Mouse (Mus musculus) heart, postnatal 14 days (tissue): ENCODE results near the gene Efna1. TPM values are rescaled to one million over a fixed set of nuclear protein-coding genes. Genes with fewer than 3 reads are reported as not detected.

ENCODE experiments used
- DNase-seq, 2 experiments: peaks; one replicate each; pipeline ENCODE4 v3.0.0; 2021 to 2022
- intact Hi-C: fragments of 180-260 bp; cut with DNase I; formaldehyde crosslinking; loops from one replicate; pipeline ENCODE4 v1.15.1; 2025
- microRNA-seq, 2 experiments: library from miRNA; unstranded; fragments of <30 nt; microRNA quantifications; one replicate each; pipeline ENCODE4 v1.2.0; 2021 to 2022
- total RNA-seq, 2 experiments: library from RNA; stranded (reverse); gene quantifications; 2 replicates each; pipeline ENCODE4 v1.2.3; 2021

Gene Efna1
- total RNA-seq, 2 experiments from 2014 or later = 32.4 to 34.0 TPM

- DNase-seq = peak; percentile 79 to 84
- intact Hi-C loops = no loop called here
Measured at GRCm38 (mm10) chr3:89227307-89228179, 53.4 kb downstream of the Efna1 start.

- DNase-seq = no peak
- intact Hi-C loops = no loop called here
Measured at GRCm38 (mm10) chr3:89226900-89227299, 54.0 kb downstream of the Efna1 start, which contains the start of gene Mtx1. TSS of gene Mtx1 (minus strand) at chr3:89227088.

GRCm38 (mm10) chr3:89226361-89226760 is 54.6 kb downstream of the Efna1 start:
- intact Hi-C loops = no loop called here

GRCm38 (mm10) chr3:89225918-89226317 is 55.0 kb downstream of the Efna1 start:
- intact Hi-C loops = no loop called here
- DNase-seq = no peak

More at GRCm38 (mm10) chr3:89226361-89226760, 54.6 kb downstream of the Efna1 start:
- DNase-seq = no peak

- intact Hi-C loops = no loop called here
- no peak for DNase-seq
Measured at GRCm38 (mm10) chr3:89225321-89225815, 55.6 kb downstream of the Efna1 start.

GRCm38 (mm10) chr3:89224796-89225195 is 56.1 kb downstream of the Efna1 start:
- no peak for DNase-seq
- intact Hi-C loops = no loop called here

Small RNA genes within 50 kb of the gene (microRNA-seq; reads per million reads assigned to microRNA genes)
- gene Mir92b = 173 to 10,303 reads per million in 2 experiments

Other genes starting within 250 kb of the Efna1 start
- gene Rusc1, start 187.8 kb downstream of the Efna1 start, total RNA-seq = 10 to 100 TPM; 16.0 to 17.7 TPM
- gene Gm43738, start 180.0 kb downstream of the Efna1 start, total RNA-seq = not detected
- gene Fdps, start 179.2 kb downstream of the Efna1 start, total RNA-seq = 10 to 100 TPM; 19.7 to 23.5 TPM
- gene Pklr, start 145.0 kb downstream of the Efna1 start, total RNA-seq = not detected
- gene Hcn3, start 120.9 kb downstream of the Efna1 start, total RNA-seq = under 1 TPM; 0.49 to 0.60 TPM
- gene Clk2, start 116.3 kb downstream of the Efna1 start, total RNA-seq = 10 to 100 TPM; 23.3 to 23.6 TPM
- 10 to 100 TPM; 47.2 to 48.7 TPM for gene Scamp3, start 103.7 kb downstream of the Efna1 start, total RNA-seq
- gene Fam189b, start 98.0 kb downstream of the Efna1 start, total RNA-seq = 1 to 10 TPM; 7.1 to 7.6 TPM
- 10 to 100 TPM; 22.1 to 23.9 TPM for gene Gba, start 78.2 kb downstream of the Efna1 start, total RNA-seq
- gene Thbs3, start 66.0 kb downstream of the Efna1 start, total RNA-seq = 10 to 100 TPM; 12.7 to 17.1 TPM
- 10 to 100 TPM; 64.8 to 69.8 TPM for gene Mtx1, start 54.1 kb downstream of the Efna1 start, total RNA-seq
- under 1 TPM; 0.22 to 0.98 TPM for gene Muc1, start 52.1 kb downstream of the Efna1 start, total RNA-seq
- gene Krtcap2, start 35.2 kb downstream of the Efna1 start, total RNA-seq = 10 to 100 TPM; 71.9 to 72.8 TPM
- gene Trim46, start 34.8 kb downstream of the Efna1 start, total RNA-seq = under 1 TPM; 0.68 to 0.76 TPM
- 10 to 100 TPM; 47.6 to 58.7 TPM for gene Dpm3, start 21.8 kb downstream of the Efna1 start, total RNA-seq
- 10 to 100 TPM; 20.6 to 22.7 TPM for gene Slc50a1, start 10.6 kb downstream of the Efna1 start, total RNA-seq
- not detected for gene Efna3, start 41.8 kb upstream of the Efna1 start, total RNA-seq
- under 1 TPM; 0.49 to 0.74 TPM for gene Efna4, start 56.9 kb upstream of the Efna1 start, total RNA-seq
- gene Adam15, start 68.9 kb upstream of the Efna1 start, total RNA-seq = 10 to 100 TPM; 80.4 to 100.0 TPM
- not detected for gene Dcst2, start 80.8 kb upstream of the Efna1 start, total RNA-seq
- gene Dcst1, start 84.1 kb upstream of the Efna1 start, total RNA-seq = under 1 TPM; 0.22 to 0.48 TPM
- gene Zbtb7b, start 113.6 kb upstream of the Efna1 start, total RNA-seq = 10 to 100 TPM; 18.4 to 27.3 TPM
- gene Lenep, start 121.7 kb upstream of the Efna1 start, total RNA-seq = under 1 TPM in 1 of 2 experiments, not detected in 1; 0.98 TPM
- 10 to 100 TPM; 44.7 to 46.1 TPM for gene Flad1, start 130.7 kb upstream of the Efna1 start, total RNA-seq
- 10 to 100 TPM in 1 of 2 experiments, 1 to 10 TPM in 1; 7.9 to 14.4 TPM for gene Cks1b, start 137.2 kb upstream of the Efna1 start, total RNA-seq
- gene Shc1, start 137.3 kb upstream of the Efna1 start, total RNA-seq = 10 to 100 TPM; 45.0 to 47.5 TPM
- 10 to 100 TPM; 16.5 to 19.9 TPM for gene Pygo2, start 149.1 kb upstream of the Efna1 start, total RNA-seq
- gene Pbxip1, start 155.6 kb upstream of the Efna1 start, total RNA-seq = 10 to 100 TPM; 51.9 to 53.1 TPM
- gene Pmvk, start 173.4 kb upstream of the Efna1 start, total RNA-seq = 1 to 10 TPM; 8.8 to 9.2 TPM
- 1 to 10 TPM; 4.0 to 6.5 TPM for gene Kcnn3, start 239.0 kb upstream of the Efna1 start, total RNA-seq